Mouse (Mus musculus) liver, embryonic 16.5 days (tissue): ENCODE results near the gene Itgae. TPM values are rescaled to one million over a fixed set of nuclear protein-coding genes. Genes with fewer than 3 reads are reported as not detected.

Experiments
- ATAC-seq: fragments of 200-750 bp; cut with Nextera tagmentation; 2 replicates; pipeline ENCODE4 v1.8.0; 2017; ENCODE audit warnings: low read depth, mild to moderate bottlenecking, moderate number of reproducible peaks, moderate library complexity
- H3K27ac ChIP-seq: fragments of 300-500 bp; sonication (generic); 2 replicates; pipeline ENCODE4 v1.5.1; 2014; ENCODE audit warnings: mild to moderate bottlenecking, low read length
- H3K27me3 ChIP-seq: fragments of 300-500 bp; sonication (generic); 2 replicates; pipeline ENCODE4 v1.6.1; 2014; ENCODE audit warnings: low read depth, low read length, mixed read lengths; ENCODE audit not compliant: control insufficient read depth, insufficient read depth
- H3K36me3 ChIP-seq: fragments of 300-500 bp; sonication (generic); 2 replicates; pipeline ENCODE4 v1.6.1; 2014; ENCODE audit warnings: mild to moderate bottlenecking; ENCODE audit not compliant: control insufficient read depth, insufficient read depth
- H3K4me1 ChIP-seq: fragments of 300-500 bp; sonication (generic); 2 replicates; pipeline ENCODE4 v1.6.1; 2014; ENCODE audit warnings: low read depth, low read length, mixed read lengths; ENCODE audit not compliant: control insufficient read depth
- H3K4me2 ChIP-seq: fragments of 300-500 bp; sonication (generic); 2 replicates; pipeline ENCODE4 v1.6.1; 2014; ENCODE audit warnings: low read depth, low read length, mixed read lengths
- H3K4me3 ChIP-seq: fragments of 300-500 bp; sonication (generic); 2 replicates; pipeline ENCODE4 v1.5.1; 2014; ENCODE audit warnings: low read depth, mild to moderate bottlenecking, low read length
- H3K9ac ChIP-seq: fragments of 300-500 bp; sonication (generic); 2 replicates; pipeline ENCODE4 v1.6.1; 2014; ENCODE audit warnings: low read depth, low read length
- H3K9me3 ChIP-seq: fragments of 300-500 bp; sonication (generic); replicated peaks from 2 replicates; pipeline ENCODE4 v1.6.1; 2016; ENCODE audit warnings: low read length; ENCODE audit not compliant: control insufficient read depth
- WGBS: fragments of 180-500 bp; shearing (Covaris S2); extraction: QIAGEN DNeasy Blood & Tissue Kit; methylation state at CpG from one replicate; pipeline ENCODE4 v1.1.7; 2014; ENCODE audit not compliant: insufficient replicate concordance; 5-methylcytosine and 5-hydroxymethylcytosine counted together
- polyA plus RNA-seq: library from polyadenylated mRNA; unstranded; fragments of >200 nt; fragmentation: Nextera tagmentation; extraction: Ambion mirVana; gene quantifications from 2 replicates; pipeline ENCODE4 v1.2.1, GENCODE M21; 2015

The Itgae gene
- polyA plus RNA-seq, 1 experiment from 2014 or later, result 0.34 TPM

GRCm38 (mm10) chr11:73132999-73133398 is 42.6 kb downstream of the Itgae start:
- Histone ChIP-seq H3K27me3 (no peaks in the 10 kb centered on the region), H3K36me3 (peaks cover 7% of the 10 kb centered on the region), H3K4me1 (peaks cover 25% of the 10 kb centered on the region), H3K4me2 (no peak overlapping the region), H3K27ac (no peak overlapping the region), H3K9me3 (no peaks in the 10 kb centered on the region), H3K4me3 (no peak overlapping the region), H3K9ac (no peak overlapping the region)
- no peak for ATAC-seq
- WGBS, result 47% methylated on average over 6 of the region's 6 CpGs

- Histone ChIP-seq H3K4me1 (peaks cover 30% of the 10 kb centered on the region), H3K27ac (no peak overlapping the region), H3K36me3 (peaks cover 7% of the 10 kb centered on the region), H3K9me3 (no peaks in the 10 kb centered on the region), H3K27me3 (no peaks in the 10 kb centered on the region), H3K4me2 (peak overlapping the region; percentile 82), H3K9ac (no peak overlapping the region), H3K4me3 (peak overlapping the region; percentile 2; the same call in 1 of the 2 replicates)
- WGBS, result 81% methylated on average over 5 of the region's 5 CpGs
- ATAC-seq, result no peak
These were observed 43.8 kb downstream of the Itgae start for GRCm38 (mm10) chr11:73134222-73134621.

- Histone ChIP-seq H3K9me3 (no peaks in the 10 kb centered on the region), H3K27ac (no peak overlapping the region), H3K4me3 (peak overlapping the region; percentile 97), H3K36me3 (peaks cover 7% of the 10 kb centered on the region), H3K27me3 (no peaks in the 10 kb centered on the region), H3K9ac (peak overlapping the region; percentile 93), H3K4me1 (peaks cover 30% of the 10 kb centered on the region), H3K4me2 (peak overlapping the region; percentile 82)
- 30% methylated on average over 6 of the region's 6 CpGs for WGBS
- ATAC-seq, result no peak
These were observed 46.2 kb downstream of the Itgae start for GRCm38 (mm10) chr11:73136587-73136986.

GRCm38 (mm10) chr11:73137116-73137515 is 46.7 kb downstream of the Itgae start:
- no peaks in the 10 kb centered on the region for H3K27me3 ChIP-seq
- peak overlapping the region; percentile 82 for H3K4me2 ChIP-seq
- peak overlapping the region; percentile 97 for H3K4me3 ChIP-seq
- peaks cover 30% of the 10 kb centered on the region for H3K4me1 ChIP-seq
- H3K9ac ChIP-seq, result peak overlapping the region; percentile 93
- WGBS, result 5% methylated on average over 11 of the region's 11 CpGs
- H3K36me3 ChIP-seq, result peaks cover 7% of the 10 kb centered on the region
- ATAC-seq, result no peak
- H3K9me3 ChIP-seq, result no peaks in the 10 kb centered on the region
- H3K27ac ChIP-seq, result peak overlapping the region; percentile 75

- Histone ChIP-seq H3K4me2 (peak within 1 kb of the TSS; percentile 82), H3K27ac (peak within 1 kb of the TSS; percentile 75), H3K4me3 (peak within 1 kb of the TSS; percentile 97), H3K9ac (peak within 1 kb of the TSS; percentile 93), H3K36me3 (peaks cover 7% of the 10 kb centered on the region), H3K9me3 (no peaks in the 10 kb centered on the region), H3K4me1 (peaks cover 30% of the 10 kb centered on the region), H3K27me3 (no peaks in the 10 kb centered on the region)
- ATAC-seq, result peak; percentile 97
- WGBS, result under 1% methylated on average over 83 of the region's 84 CpGs
These were observed 47.5 kb downstream of the Itgae start, which contains the start of gene Haspin for GRCm38 (mm10) chr11:73137591-73138501. Haspin (minus strand) TSS chr11:73138294.

- no peak overlapping the region for H3K9ac ChIP-seq
- no peak overlapping the region for H3K27ac ChIP-seq
- no peaks in the 10 kb centered on the region for H3K9me3 ChIP-seq
- no peak overlapping the region for H3K4me3 ChIP-seq
- no peaks in the 10 kb centered on the region for H3K4me1 ChIP-seq
- no peak overlapping the region for H3K4me2 ChIP-seq
- ATAC-seq, result no peak
- no peaks in the 10 kb centered on the region for H3K27me3 ChIP-seq
- no peaks in the 10 kb centered on the region for H3K36me3 ChIP-seq
- WGBS, result 71% methylated on average over 1 of the region's 1 CpGs
These were observed 53.9 kb downstream of the Itgae start for GRCm38 (mm10) chr11:73144261-73144681.

- no peak for ATAC-seq
- Histone ChIP-seq H3K27ac (no peak overlapping the region), H3K4me1 (no peaks in the 10 kb centered on the region), H3K36me3 (no peaks in the 10 kb centered on the region), H3K9ac (no peak overlapping the region), H3K27me3 (no peaks in the 10 kb centered on the region), H3K4me3 (no peak overlapping the region), H3K9me3 (no peaks in the 10 kb centered on the region), H3K4me2 (no peak overlapping the region)
- 60% methylated on average over 11 of the region's 11 CpGs for WGBS
These were observed 55.9 kb downstream of the Itgae start for GRCm38 (mm10) chr11:73146026-73146974.

- Histone ChIP-seq H3K4me2 (no peak overlapping the region), H3K36me3 (no peaks in the 10 kb centered on the region), H3K4me3 (no peak overlapping the region), H3K9ac (no peak overlapping the region), H3K27me3 (no peaks in the 10 kb centered on the region), H3K4me1 (no peaks in the 10 kb centered on the region), H3K27ac (no peak overlapping the region), H3K9me3 (no peaks in the 10 kb centered on the region)
- WGBS, result 49% methylated on average over 7 of the region's 7 CpGs
- ATAC-seq, result no peak
These were observed 56.6 kb downstream of the Itgae start for GRCm38 (mm10) chr11:73146975-73147365.
